Mouse (Mus musculus) neutrophil, adult 5-6 weeks (primary cell): ENCODE measurements around the gene Zg16. TPM values are rescaled to one million over a fixed set of nuclear protein-coding genes. Genes with fewer than 3 reads are reported as not detected.

Experiments
- ATAC-seq: fragments of 151-379, 151-347 bp; 2 replicates; pipeline ENCODE4 v1.8.0; 2017; ENCODE audit warnings: mild to moderate bottlenecking, moderate TSS enrichment; ENCODE audit not compliant: insufficient number of reproducible peaks, poor library complexity, low FRiP score, severe bottlenecking; ENCODE audit errors: extremely low read depth
- total RNA-seq: library from RNA; stranded (forward); fragments of 200-1000 nt; gene quantifications from 2 replicates; pipeline ENCODE4 v1.2.3, GENCODE M21; 2017

The Zg16 gene
- total RNA-seq, 1 experiment from 2014 or later = not detected

GRCm38 (mm10) chr7:127083689-127084088 lies 3.4 kb downstream of the Zg16 start:
- no peak for ATAC-seq

- no peak for ATAC-seq
These were observed 4.1 kb downstream of the Zg16 start for GRCm38 (mm10) chr7:127082995-127083394.

GRCm38 (mm10) chr7:127082271-127082670 lies 4.9 kb downstream of the Zg16 start:
- no peak for ATAC-seq

- ATAC-seq = peak; percentile 75
These were observed 7.1 kb downstream of the Zg16 start for GRCm38 (mm10) chr7:127080045-127080444.

- peak; percentile 43; the same call in 1 of the 2 replicates for ATAC-seq
These were observed 9.4 kb downstream of the Zg16 start for GRCm38 (mm10) chr7:127077692-127078091.

- no peak for ATAC-seq
These were observed 10.9 kb downstream of the Zg16 start for GRCm38 (mm10) chr7:127076188-127076587.

GRCm38 (mm10) chr7:127073221-127073620 lies 13.9 kb downstream of the Zg16 start:
- ATAC-seq = no peak

- no peak for ATAC-seq
These were observed 16.2 kb downstream of the Zg16 start for GRCm38 (mm10) chr7:127070871-127071413.

- ATAC-seq = no peak
These were observed 20.8 kb downstream of the Zg16 start for GRCm38 (mm10) chr7:127066317-127066716.

GRCm38 (mm10) chr7:127065538-127065937 lies 21.6 kb downstream of the Zg16 start:
- no peak for ATAC-seq

GRCm38 (mm10) chr7:127055026-127055585 lies 32.0 kb downstream of the Zg16 start:
- no peak for ATAC-seq

- ATAC-seq = peak; percentile 99
These were observed 45.1 kb downstream of the Zg16 start, which contains the start of gene Kif22 for GRCm38 (mm10) chr7:127041851-127042672. Gene Kif22, minus strand, starts transcription at chr7:127042471.

- ATAC-seq = no peak
These were observed 55.9 kb downstream of the Zg16 start for GRCm38 (mm10) chr7:127031244-127031643.

GRCm38 (mm10) chr7:127030172-127030571 lies 57.0 kb downstream of the Zg16 start:
- ATAC-seq = no peak

- no peak for ATAC-seq
These were observed 59.2 kb downstream of the Zg16 start for GRCm38 (mm10) chr7:127027885-127028284.

GRCm38 (mm10) chr7:127026984-127027726 lies 60.0 kb downstream of the Zg16 start, which contains the start of gene Maz:
Gene Maz, minus strand, starts transcription at chr7:127027037.
- ATAC-seq = peak; percentile 79

- no peak for ATAC-seq
These were observed 60.5 kb downstream of the Zg16 start for GRCm38 (mm10) chr7:127026616-127026983.

- ATAC-seq = no peak
These were observed 60.9 kb downstream of the Zg16 start for GRCm38 (mm10) chr7:127026161-127026600.

- ATAC-seq = no peak
These were observed 61.5 kb downstream of the Zg16 start for GRCm38 (mm10) chr7:127025556-127026160.
